Mouse (Mus musculus) stomach, postnatal 0 days (tissue): ENCODE results near the gene Tmem178b.

Experiments used
- CTCF ChIP-seq: IDR thresholded peaks from 2 replicates; pipeline ENCODE4 v1.5.1; 2016; ENCODE audit warnings: antibody characterized with exemption, low read depth, mild to moderate bottlenecking, moderate library complexity
- EP300 ChIP-seq: optimal IDR thresholded peaks from 2 replicates; pipeline ENCODE3; 2016; ENCODE audit warnings: antibody characterized with exemption

- TF ChIP-seq EP300: no peak
- no peak for TF ChIP-seq CTCF
Observed at GRCm38 (mm10) chr6:40247398-40247946, 374.4 kb downstream of the Tmem178b start.
